Mouse (Mus musculus): Measurements from ENCODE around the gene Sez6l.

Sez6l gene

GRCm38 (mm10) chr5:112532210-112532609 lies 44.8 kb downstream of the Sez6l start:
- no peak for DNase-seq

GRCm38 (mm10) chr5:112531111-112531510 lies 45.9 kb downstream of the Sez6l start:
- no peak for DNase-seq

- peak; percentile 80 for DNase-seq
Measured at GRCm38 (mm10) chr5:112526936-112527335, 50.0 kb downstream of the Sez6l start.

- DNase-seq, result peak; percentile 42
Measured at GRCm38 (mm10) chr5:112526435-112526834, 50.5 kb downstream of the Sez6l start.

GRCm38 (mm10) chr5:112525980-112526379 lies 51.0 kb downstream of the Sez6l start:
- no peak for DNase-seq

GRCm38 (mm10) chr5:112525271-112525670 lies 51.7 kb downstream of the Sez6l start:
- no peak for DNase-seq

GRCm38 (mm10) chr5:112523796-112524195 lies 53.2 kb downstream of the Sez6l start:
- DNase-seq, result no peak

GRCm38 (mm10) chr5:112523331-112523730 lies 53.7 kb downstream of the Sez6l start:
- DNase-seq, result no peak

GRCm38 (mm10) chr5:112521703-112522527 lies 55.1 kb downstream of the Sez6l start:
- DNase-seq, result peak; percentile 56

GRCm38 (mm10) chr5:112520826-112521702 lies 55.9 kb downstream of the Sez6l start:
- DNase-seq, result no peak

- DNase-seq, result no peak
Measured at GRCm38 (mm10) chr5:112518773-112519172, 58.2 kb downstream of the Sez6l start.

- DNase-seq, result no peak
Measured at GRCm38 (mm10) chr5:112517454-112517853, 59.5 kb downstream of the Sez6l start.

- no peak for DNase-seq
Measured at GRCm38 (mm10) chr5:112516527-112516926, 60.5 kb downstream of the Sez6l start.

- no peak for DNase-seq
Measured at GRCm38 (mm10) chr5:112510351-112510750, 66.6 kb downstream of the Sez6l start.

- DNase-seq, result no peak
Measured at GRCm38 (mm10) chr5:112509916-112510315, 67.1 kb downstream of the Sez6l start.

- no peak for DNase-seq
Measured at GRCm38 (mm10) chr5:112505595-112505994, 71.4 kb downstream of the Sez6l start.

GRCm38 (mm10) chr5:112501384-112501783 lies 75.6 kb downstream of the Sez6l start:
- DNase-seq, result peak; percentile 70

GRCm38 (mm10) chr5:112499918-112500682 lies 76.9 kb downstream of the Sez6l start:
- DNase-seq, result no peak

GRCm38 (mm10) chr5:112498921-112499917 lies 77.8 kb downstream of the Sez6l start:
- DNase-seq, result no peak

- peak; percentile 57 for DNase-seq
Measured at GRCm38 (mm10) chr5:112496753-112497369, 80.1 kb downstream of the Sez6l start.

- DNase-seq, result no peak
Measured at GRCm38 (mm10) chr5:112493492-112493891, 83.5 kb downstream of the Sez6l start.

All from cerebellum, adult 11-12 months (tissue).